Mouse (Mus musculus) spleen, adult 12 weeks (tissue): ENCODE results near the gene Eps8l2.
"Not testable (repeated sequence)": the region's sequence is repeated elsewhere in the genome, so short reads cannot be mapped to it uniquely, and the experiment has no call there.

ENCODE experiments used
- DNase-seq: peaks from one replicate; pipeline ENCODE4 v3.0.0; 2022; ENCODE audit warnings: low spot score

Eps8l2 gene

GRCm38 (mm10) chr7:141367358-141367757 is 28.7 kb downstream of the Eps8l2 start:
- DNase-seq: no peak

- no peak for DNase-seq
Measured at GRCm38 (mm10) chr7:141369918-141370317, 31.2 kb downstream of the Eps8l2 start.

- no peak for DNase-seq
Measured at GRCm38 (mm10) chr7:141371942-141372595, 33.4 kb downstream of the Eps8l2 start.

- no peak for DNase-seq
Measured at GRCm38 (mm10) chr7:141373611-141374010, 34.9 kb downstream of the Eps8l2 start.

GRCm38 (mm10) chr7:141374399-141374798 is 35.7 kb downstream of the Eps8l2 start:
- no peak for DNase-seq

GRCm38 (mm10) chr7:141379584-141379983 is 40.9 kb downstream of the Eps8l2 start:
- DNase-seq: no peak

GRCm38 (mm10) chr7:141381068-141381835 is 42.6 kb downstream of the Eps8l2 start:
- DNase-seq: no peak

- no peak for DNase-seq
Measured at GRCm38 (mm10) chr7:141387807-141388486, 49.3 kb downstream of the Eps8l2 start.

- DNase-seq: no peak
Measured at GRCm38 (mm10) chr7:141388487-141389109, 49.9 kb downstream of the Eps8l2 start.

GRCm38 (mm10) chr7:141390326-141391259 is 51.9 kb downstream of the Eps8l2 start:
- DNase-seq: no peak

- DNase-seq: peak; percentile 97
Measured at GRCm38 (mm10) chr7:141391625-141392551, 53.2 kb downstream of the Eps8l2 start, which contains the start of gene Taldo1. Gene Taldo1 (plus strand): TSS chr7:141392199.

- peak; percentile 42 for DNase-seq
Measured at GRCm38 (mm10) chr7:141392552-141393222, 54.0 kb downstream of the Eps8l2 start.

- peak; percentile 41 for DNase-seq
Measured at GRCm38 (mm10) chr7:141394158-141394557, 55.5 kb downstream of the Eps8l2 start.

GRCm38 (mm10) chr7:141394771-141395170 is 56.1 kb downstream of the Eps8l2 start:
- DNase-seq: peak; percentile 78

- DNase-seq: no peak
Measured at GRCm38 (mm10) chr7:141395348-141395747, 56.7 kb downstream of the Eps8l2 start.

- peak; percentile 61 for DNase-seq
Measured at GRCm38 (mm10) chr7:141403305-141403704, 64.6 kb downstream of the Eps8l2 start.

- no peak for DNase-seq
Measured at GRCm38 (mm10) chr7:141405466-141405865, 66.8 kb downstream of the Eps8l2 start.

GRCm38 (mm10) chr7:141407670-141408069 is 69.0 kb downstream of the Eps8l2 start:
- DNase-seq: not testable (repeated sequence)

- DNase-seq: peak; percentile 73
Measured at GRCm38 (mm10) chr7:141408833-141409232, 70.2 kb downstream of the Eps8l2 start.
